Mouse (Mus musculus): Measurements from ENCODE around the gene Gemin5.

- TF ChIP-seq POLR2A (IDR thresholded peaks at IDR 0.05; ENCODE audit: control insufficient read depth, low read depth, low read length) = no peak
- TF ChIP-seq CTCF (IDR thresholded peaks at IDR 0.05; ENCODE audit: control insufficient read depth, insufficient read depth, insufficient replicate concordance, low read depth, low read length) = no peak
These were observed 33.0 kb downstream of the Gemin5 start for GRCm38 (mm10) chr11:58135296-58135695.

Measured in testis, adult 2 months (tissue).